Mouse (Mus musculus): ENCODE results near the gene Disp3.

GRCm38 (mm10) chr4:148249341-148249740, 38.4 kb downstream of the Disp3 start:
- TF ChIP-seq CTCF (IDR thresholded peaks at IDR 0.05; ENCODE audit: low read depth) (no peak), EP300 (IDR thresholded peaks at IDR 0.05; ENCODE audit: low read depth) (no peak)

All from heart, postnatal 0 days (tissue).